20 mouse cellular contexts compared by ENCODE assay signal in genomic region chr12:31892079-31892478, GRCm38 (mm10). TPM values are rescaled to one million over a fixed set of nuclear protein-coding genes. Genes with fewer than 3 reads are reported as not detected.
DNase-seq lines count a peak whose midpoint lies in the region; ATAC-seq and TF ChIP-seq lines count a peak whose summit lies in the region.
"Had no signal": no experiment of that assay in that cellular context is flagged by ENCODE, and none has a peak within 500 bp of the region (broad histone marks: within the 10 kb centered on the region; RNA-seq: fewer than 3 reads in every experiment).

No protein-coding gene starts in this region.

- TF ChIP-seq EP300 in liver, postnatal 0 days (IDR thresholded peaks at IDR 0.05; ENCODE audit: low read depth) = no peak

- H3K27ac ChIP-seq in cerebellum, adult 2 months (ENCODE audit: insufficient read depth, low read length) = peak overlapping the region; percentile 80
- H3K27ac ChIP-seq in intestine, embryonic 14.5 days (ENCODE audit: low read depth) = no peak overlapping the region
- H3K27ac ChIP-seq in intestine, postnatal 0 days (ENCODE audit: low read depth, low read length) = no peak overlapping the region
- H3K27ac ChIP-seq in liver, postnatal 0 days (ENCODE audit: low read depth) = no peak overlapping the region
- H3K27ac ChIP-seq: embryonic facial prominence, embryonic 10.5 days; embryonic facial prominence, embryonic 12.5 days; forebrain, embryonic 13.5 days; forebrain, embryonic 15.5 days had no signal

- no peak for TF ChIP-seq CTCF in cerebellum, adult 2 months (IDR thresholded peaks at IDR 0.05; ENCODE audit: borderline replicate concordance, insufficient read depth, low read depth, low read length)
- no peak for TF ChIP-seq CTCF in intestine, postnatal 0 days (IDR thresholded peaks at IDR 0.05; ENCODE audit: low read depth)
- TF ChIP-seq CTCF in liver, postnatal 0 days (IDR thresholded peaks at IDR 0.05; ENCODE audit: low read depth) = no peak

- no peak for DNase-seq in cerebellum, adult 2 months
- no peak for DNase-seq in cerebellum, adult 11 months
- DNase-seq in intestine, embryonic 14.5 days (ENCODE audit: low spot score) = peak; percentile 3
- no peak for DNase-seq in liver, postnatal 0 days
- DNase-seq in liver = no peak
- DNase-seq: adrenal gland, adult 8-10 months; adrenal gland, postnatal 14 days; adrenal gland, postnatal 36 days; B cell, adult 2 months; forebrain, postnatal 0 days had no signal

- TF ChIP-seq POLR2A in cerebellum, adult 2 months (IDR thresholded peaks at IDR 0.05; ENCODE audit: borderline replicate concordance, insufficient read depth, low read length) = no peak

- H3K4me2 ChIP-seq in intestine, embryonic 14.5 days (ENCODE audit: low read length) = no peak overlapping the region
- H3K4me2 ChIP-seq in intestine, postnatal 0 days (replicated peaks; ENCODE audit: low read depth) = no peak overlapping the region
- no peak overlapping the region for H3K4me2 ChIP-seq in liver, postnatal 0 days (ENCODE audit: low read depth, low read length)
- H3K4me2 ChIP-seq: embryonic facial prominence, embryonic 12.5 days; forebrain, embryonic 13.5 days; forebrain, embryonic 15.5 days had no signal

- peaks cover 3% of the 10 kb centered on the region for H3K36me3 ChIP-seq in intestine, embryonic 14.5 days (ENCODE audit: control insufficient read depth, insufficient read depth, low read length)
- H3K36me3 ChIP-seq in intestine, postnatal 0 days (ENCODE audit: control insufficient read depth, insufficient read depth) = no peaks in the 10 kb centered on the region
- H3K36me3 ChIP-seq in liver, postnatal 0 days (replicated peaks; ENCODE audit: insufficient read depth, low read length) = peaks cover 2% of the 10 kb centered on the region; the same call in 1 of the 2 replicates

- no peaks in the 10 kb centered on the region for H3K27me3 ChIP-seq in cerebellum, adult 2 months (ENCODE audit: control insufficient read depth, insufficient read depth, low read length)
- no peaks in the 10 kb centered on the region for H3K27me3 ChIP-seq in intestine, embryonic 14.5 days (replicated peaks; ENCODE audit: control insufficient read depth, insufficient read depth, low read length)
- H3K27me3 ChIP-seq in intestine, postnatal 0 days (replicated peaks; ENCODE audit: control insufficient read depth, insufficient read depth, low read length) = no peaks in the 10 kb centered on the region
- H3K27me3 ChIP-seq in liver, postnatal 0 days (ENCODE audit: insufficient read depth, low read length) = no peaks in the 10 kb centered on the region
- H3K27me3 ChIP-seq: CH12.LX; embryonic facial prominence, embryonic 12.5 days; forebrain, embryonic 13.5 days; forebrain, embryonic 15.5 days; Patski had no signal

- no peak overlapping the region for H3K9ac ChIP-seq in intestine, embryonic 14.5 days (ENCODE audit: low read length)
- H3K9ac ChIP-seq in intestine, postnatal 0 days (ENCODE audit: low read depth, low read length) = no peak overlapping the region
- no peak overlapping the region for H3K9ac ChIP-seq in liver, postnatal 0 days (replicated peaks)
- H3K9ac ChIP-seq: embryonic facial prominence, embryonic 12.5 days; forebrain, embryonic 13.5 days; forebrain, embryonic 15.5 days; forebrain, postnatal 0 days had no signal

- peaks cover 38% of the 10 kb centered on the region for H3K4me1 ChIP-seq in cerebellum, adult 2 months (ENCODE audit: control insufficient read depth, insufficient read depth, low read length)
- H3K4me1 ChIP-seq in intestine, embryonic 14.5 days (replicated peaks; ENCODE audit: control insufficient read depth, insufficient read depth, low read length) = peaks cover 4% of the 10 kb centered on the region; the same call in 1 of the 2 replicates
- no peaks in the 10 kb centered on the region for H3K4me1 ChIP-seq in intestine, postnatal 0 days (replicated peaks; ENCODE audit: control insufficient read depth, insufficient read depth, low read length)
- H3K4me1 ChIP-seq in liver, postnatal 0 days (ENCODE audit: insufficient read depth) = no peaks in the 10 kb centered on the region

- H3K9me3 ChIP-seq in intestine, embryonic 14.5 days (ENCODE audit: control insufficient read depth, low read length) = no peaks in the 10 kb centered on the region
- no peaks in the 10 kb centered on the region for H3K9me3 ChIP-seq in intestine, postnatal 0 days (ENCODE audit: control insufficient read depth)
- no peaks in the 10 kb centered on the region for H3K9me3 ChIP-seq in liver, postnatal 0 days (ENCODE audit: low read length)
- H3K9me3 ChIP-seq: embryonic facial prominence, embryonic 10.5 days; embryonic facial prominence, embryonic 12.5 days; forebrain, embryonic 13.5 days; forebrain, embryonic 15.5 days; G1E had no signal

- H3K4me3 ChIP-seq in cerebellum, adult 2 months (replicated peaks; ENCODE audit: insufficient read depth, low read depth, low read length) = no peak overlapping the region
- H3K4me3 ChIP-seq in intestine, embryonic 14.5 days (ENCODE audit: low read depth, low read length) = no peak overlapping the region
- no peak overlapping the region for H3K4me3 ChIP-seq in intestine, postnatal 0 days (ENCODE audit: low read depth, low read length)
- H3K4me3 ChIP-seq in liver, postnatal 0 days (ENCODE audit: low read depth, low read length) = no peak overlapping the region
- H3K4me3 ChIP-seq: embryonic facial prominence, embryonic 10.5 days; embryonic facial prominence, embryonic 12.5 days; forebrain, embryonic 13.5 days; forebrain, embryonic 15.5 days had no signal

- no peak for ATAC-seq in intestine, embryonic 14.5 days (replicated peaks; ENCODE audit: low FRiP score, low TSS enrichment, low read depth)
- no peak for ATAC-seq in intestine, postnatal 0 days
- peak; percentile 55; the same call in 1 of the 2 replicates for ATAC-seq in liver, postnatal 0 days
- ATAC-seq: activated CD4-positive, CD25-positive, alpha-beta regulatory T cell, adult 4 months; CD4-positive, CD25-positive, alpha-beta regulatory T cell, adult 4 months; forebrain, embryonic 13.5 days; forebrain, embryonic 15.5 days; forebrain, postnatal 0 days; Patski had no signal

RNA-seq across cellular contexts. Expression of gene Hbp1, which starts 58.3 kb away (rescaled TPM):
- 43.5 and 46.2 TPM in 2 replicates for polyA plus RNA-seq in cerebellum, adult 2 months (2012; rRNA removed)
- polyA plus RNA-seq in intestine, embryonic 14.5 days (2014; fragmentation: Nextera tagmentation; extraction: Ambion mirVana) = 111 and 112 TPM in 2 replicates
- polyA plus RNA-seq in intestine, postnatal 0 days (2015; fragmentation: Nextera tagmentation; extraction: Ambion mirVana) = 63.3 and 68.0 TPM in 2 replicates
- polyA plus RNA-seq in liver, postnatal 0 days (2015; fragmentation: Nextera tagmentation; extraction: Ambion mirVana) = 47.3 and 50.1 TPM in 2 replicates
